Mouse (Mus musculus) myocyte (in vitro differentiated cells): ENCODE data around the gene Vezf1. TPM values are rescaled to one million over a fixed set of nuclear protein-coding genes. Genes with fewer than 3 reads are reported as not detected.

Experiments used
- H3K27me3 ChIP-seq: one replicate; pipeline ENCODE4 v1.6.1; 2011; ENCODE audit not compliant: control insufficient read depth, insufficient read depth, insufficient read length
- H3K36me3 ChIP-seq: one replicate; pipeline ENCODE4 v1.6.1; 2011; ENCODE audit not compliant: control insufficient read depth, insufficient read depth
- H3K4me2 ChIP-seq: one replicate; pipeline ENCODE4 v1.6.1; 2011; ENCODE audit warnings: low read depth, control low read depth
- H3K4me3 ChIP-seq: one replicate; pipeline ENCODE4 v1.5.1; 2011; ENCODE audit warnings: mild to moderate bottlenecking, control low read depth, moderate library complexity
- H3K79me2 ChIP-seq: one replicate; pipeline ENCODE4 v1.6.1; 2011; ENCODE audit not compliant: control insufficient read depth, insufficient read depth
- H3ac ChIP-seq: one replicate; pipeline ENCODE4 v1.6.1; 2011; ENCODE audit not compliant: control insufficient read depth, insufficient read length
- MAX ChIP-seq: IDR thresholded peaks from one replicate; pipeline ENCODE4 v1.6.1; 2011; ENCODE audit warnings: low read depth, mild to moderate bottlenecking, control low read depth
- POLR2A ChIP-seq: IDR thresholded peaks from one replicate; pipeline ENCODE4 v1.6.1; 2011; ENCODE audit warnings: low read depth, mild to moderate bottlenecking, control low read depth, moderate library complexity; ENCODE audit not compliant: insufficient read length
- SRF ChIP-seq: IDR thresholded peaks from one replicate; pipeline ENCODE4 v1.6.1; 2011; ENCODE audit warnings: low read depth; ENCODE audit not compliant: control insufficient read depth, insufficient read length
- TCF12 ChIP-seq: IDR thresholded peaks from one replicate; pipeline ENCODE4 v1.6.1; 2011; ENCODE audit warnings: mild to moderate bottlenecking, control low read depth; ENCODE audit not compliant: poor library complexity, insufficient read depth, severe bottlenecking
- TCF3 ChIP-seq: IDR thresholded peaks from one replicate; pipeline ENCODE4 v1.6.1; 2011; ENCODE audit warnings: low read depth, control low read depth; ENCODE audit not compliant: insufficient read length
- polyA plus RNA-seq: library from polyadenylated mRNA; unstranded; fragments of >200 nt; fragmentation: generic; extraction: Trizol; gene quantifications from one replicate; pipeline ENCODE4 v1.2.1, GENCODE M21; 2012; ENCODE audit warnings: missing spikeins

Gene Vezf1
- polyA plus RNA-seq, 1 experiment, result 17.7 TPM

DNA sequence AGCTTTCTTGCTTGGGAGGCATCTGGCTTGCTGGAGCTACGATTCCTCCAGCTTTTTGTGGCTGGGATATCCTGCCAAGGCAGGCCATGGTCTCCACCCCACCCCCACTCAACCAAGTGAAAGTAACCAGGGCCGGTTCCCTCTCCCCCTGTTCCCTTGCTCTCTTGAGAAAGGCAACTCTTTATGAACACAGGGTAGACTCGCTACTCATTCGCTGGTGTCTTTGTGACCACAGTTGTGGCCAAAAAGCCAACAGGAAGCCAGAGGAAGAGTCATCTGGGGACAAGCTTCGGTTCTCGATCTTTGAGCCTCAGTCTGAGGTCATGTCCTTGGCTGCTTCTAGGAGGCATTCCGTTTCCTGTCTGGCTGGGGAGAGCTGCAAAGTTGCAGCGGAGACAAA is 63.8 kb downstream of the Vezf1 start:
- no peaks in the 10 kb centered on the region for H3K27me3 ChIP-seq
- no peak overlapping the region for H3K4me3 ChIP-seq
- H3K79me2 ChIP-seq, result peaks cover 7% of the 10 kb centered on the region
- H3K4me2 ChIP-seq, result peak overlapping the region; percentile 66
- TF ChIP-seq MAX (no peak), SRF (no peak), POLR2A (no peak), TCF3 (no peak), TCF12 (no peak)
- H3ac ChIP-seq, result no peak overlapping the region
- no peaks in the 10 kb centered on the region for H3K36me3 ChIP-seq

Other genes starting within 250 kb of the Vezf1 start
- gene Lpo, start 240.0 kb upstream of the Vezf1 start, polyA plus RNA-seq, result not detected
- 6.6 TPM for gene Mks1, start 215.1 kb upstream of the Vezf1 start, polyA plus RNA-seq
- not detected for gene Epx, start 192.7 kb upstream of the Vezf1 start, polyA plus RNA-seq
- not detected for gene Olfr462, start 176.0 kb upstream of the Vezf1 start, polyA plus RNA-seq
- gene Olfr463, start 170.9 kb upstream of the Vezf1 start, polyA plus RNA-seq, result not detected
- not detected for gene Olfr464, start 147.3 kb upstream of the Vezf1 start, polyA plus RNA-seq
- 74.0 TPM for gene Dynll2, start 80.7 kb upstream of the Vezf1 start, polyA plus RNA-seq
- 69.9 TPM for gene Srsf1, start 20.9 kb upstream of the Vezf1 start, polyA plus RNA-seq
- gene Cuedc1, start 29.8 kb downstream of the Vezf1 start, polyA plus RNA-seq, result 40.8 TPM
- 319 TPM for gene Mrps23, start 136.1 kb downstream of the Vezf1 start, polyA plus RNA-seq
- not detected for gene Ccdc182, start 225.8 kb downstream of the Vezf1 start, polyA plus RNA-seq